Mouse (Mus musculus) midbrain, embryonic 16.5 days (tissue): ENCODE results near the gene Kcnj6. TPM values are rescaled to one million over a fixed set of nuclear protein-coding genes. Genes with fewer than 3 reads are reported as not detected.

Source experiments
- ATAC-seq: fragments of 200-750 bp; cut with Nextera tagmentation; 2 replicates; pipeline ENCODE4 v1.8.0; 2017; ENCODE audit warnings: moderate TSS enrichment
- H3K27ac ChIP-seq: fragments of 300-500 bp; sonication (generic); 2 replicates; pipeline ENCODE4 v1.5.1; 2014; ENCODE audit warnings: mild to moderate bottlenecking, low read length, mixed read lengths
- H3K27me3 ChIP-seq: fragments of 300-500 bp; sonication (generic); 2 replicates; pipeline ENCODE4 v1.6.1; 2014; ENCODE audit warnings: low read depth, low read length, mixed read lengths; ENCODE audit not compliant: control insufficient read depth, insufficient read depth
- H3K36me3 ChIP-seq: fragments of 300-500 bp; sonication (generic); 2 replicates; pipeline ENCODE4 v1.6.1; 2014; ENCODE audit warnings: mild to moderate bottlenecking, low read length, moderate library complexity, mixed read lengths; ENCODE audit not compliant: control insufficient read depth, insufficient read depth
- H3K4me1 ChIP-seq: fragments of 300-500 bp; sonication (generic); 2 replicates; pipeline ENCODE4 v1.6.1; 2014; ENCODE audit warnings: mild to moderate bottlenecking, low read length, mixed read lengths; ENCODE audit not compliant: control insufficient read depth, insufficient read depth
- H3K4me2 ChIP-seq: fragments of 300-500 bp; sonication (generic); 2 replicates; pipeline ENCODE4 v1.6.1; 2014; ENCODE audit warnings: mild to moderate bottlenecking, low read length, mixed read lengths
- H3K4me3 ChIP-seq: fragments of 300-500 bp; sonication (generic); 2 replicates; pipeline ENCODE4 v1.5.1; 2014; ENCODE audit warnings: low read depth, mild to moderate bottlenecking, low read length, moderate library complexity, mixed read lengths
- H3K9ac ChIP-seq: fragments of 300-500 bp; sonication (generic); 2 replicates; pipeline ENCODE4 v1.6.1; 2014; ENCODE audit warnings: low read depth, low read length, mixed read lengths
- H3K9me3 ChIP-seq: fragments of 300-500 bp; sonication (generic); replicated peaks from 2 replicates; pipeline ENCODE4 v1.6.1; 2014; ENCODE audit warnings: mild to moderate bottlenecking, low read length, mixed read lengths; ENCODE audit not compliant: control insufficient read depth, poor library complexity, severe bottlenecking
- WGBS: fragments of 180-500 bp; shearing (Covaris S2); extraction: QIAGEN DNeasy Blood & Tissue Kit; methylation state at CpG from one replicate; pipeline ENCODE4 v1.1.7; 2014; 5-methylcytosine and 5-hydroxymethylcytosine counted together
- polyA plus RNA-seq: library from polyadenylated mRNA; unstranded; fragments of >200 nt; fragmentation: Nextera tagmentation; extraction: Ambion mirVana; gene quantifications from 2 replicates; pipeline ENCODE4 v1.2.1, GENCODE M21; 2015

Gene Kcnj6
- polyA plus RNA-seq, 1 experiment from 2014 or later, result 6.5 TPM

GRCm38 (mm10) chr16:94731027-94731426 lies 266.5 kb downstream of the Kcnj6 start:
- Histone ChIP-seq H3K4me1 (no peaks in the 10 kb centered on the region), H3K36me3 (no peaks in the 10 kb centered on the region), H3K4me3 (no peak overlapping the region), H3K27me3 (no peaks in the 10 kb centered on the region), H3K27ac (no peak overlapping the region), H3K9ac (no peak overlapping the region), H3K4me2 (no peak overlapping the region), H3K9me3 (no peaks in the 10 kb centered on the region; the same call in 1 of the 2 replicates)
- no peak for ATAC-seq
- 77% methylated on average over 12 of the region's 12 CpGs for WGBS

- H3K36me3 ChIP-seq, result no peaks in the 10 kb centered on the region
These were observed 268.3 kb downstream of the Kcnj6 start for GRCm38 (mm10) chr16:94729236-94729635.

GRCm38 (mm10) chr16:94724747-94725211 lies 272.7 kb downstream of the Kcnj6 start:
- no peaks in the 10 kb centered on the region; the same call in 1 of the 2 replicates for H3K9me3 ChIP-seq
- H3K4me2 ChIP-seq, result peak overlapping the region; percentile 87
- peak overlapping the region; percentile 53 for H3K4me3 ChIP-seq
- no peaks in the 10 kb centered on the region for H3K27me3 ChIP-seq
- peak overlapping the region; percentile 71 for H3K9ac ChIP-seq
- peak overlapping the region; percentile 95 for H3K27ac ChIP-seq
- H3K36me3 ChIP-seq, result no peaks in the 10 kb centered on the region
- H3K4me1 ChIP-seq, result peaks cover 5% of the 10 kb centered on the region
- WGBS, result under 1% methylated on average over 18 of the region's 18 CpGs
- peak; percentile 66 for ATAC-seq

More at GRCm38 (mm10) chr16:94729236-94729635, 268.3 kb downstream of the Kcnj6 start:
- Histone ChIP-seq H3K9me3 (no peaks in the 10 kb centered on the region; the same call in 1 of the 2 replicates), H3K27ac (no peak overlapping the region), H3K27me3 (no peaks in the 10 kb centered on the region), H3K4me1 (peaks cover 3% of the 10 kb centered on the region), H3K4me3 (no peak overlapping the region), H3K4me2 (no peak overlapping the region), H3K9ac (no peak overlapping the region)
- ATAC-seq, result no peak
- 93% methylated on average over 6 of the region's 6 CpGs for WGBS

DNA sequence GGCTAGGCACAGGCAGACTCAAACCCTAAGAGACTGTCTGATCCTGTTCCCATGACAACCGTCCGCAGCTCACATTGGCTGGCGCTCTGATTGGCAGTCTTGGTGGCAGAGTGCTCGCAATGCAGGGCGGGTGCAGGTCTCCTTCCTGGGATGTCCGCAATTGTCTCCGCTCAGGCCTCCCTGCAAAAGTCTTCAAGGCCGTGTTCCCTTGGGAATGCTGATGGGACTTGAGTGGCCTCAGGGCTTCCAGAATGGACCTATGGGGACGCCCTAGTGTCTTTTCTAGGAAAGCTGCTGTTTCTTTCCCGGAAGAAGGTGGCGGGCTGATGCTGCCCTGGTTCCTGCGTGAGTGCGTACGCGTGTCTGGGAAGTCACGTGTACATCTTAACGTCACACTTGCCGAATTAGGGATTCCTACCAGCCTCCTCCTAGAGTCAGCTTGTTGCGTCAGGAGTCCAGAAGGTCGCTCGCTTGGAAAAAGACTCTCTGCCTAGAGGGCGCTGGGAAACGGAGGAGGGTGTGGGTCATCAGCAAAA lies 273.4 kb downstream of the Kcnj6 start:
- ATAC-seq, result peak; percentile 97
- H3K27me3 ChIP-seq, result no peaks in the 10 kb centered on the region
- H3K9me3 ChIP-seq, result no peaks in the 10 kb centered on the region; the same call in 1 of the 2 replicates
- 1% methylated on average over 23 of the region's 23 CpGs for WGBS
- peak overlapping the region; percentile 53 for H3K4me3 ChIP-seq
- H3K4me1 ChIP-seq, result peaks cover 5% of the 10 kb centered on the region
- H3K4me2 ChIP-seq, result peak overlapping the region; percentile 87
- no peaks in the 10 kb centered on the region for H3K36me3 ChIP-seq
- peak overlapping the region; percentile 95 for H3K27ac ChIP-seq
- peak overlapping the region; percentile 71 for H3K9ac ChIP-seq

GRCm38 (mm10) chr16:94722936-94723335 lies 274.6 kb downstream of the Kcnj6 start:
- no peak overlapping the region for H3K4me2 ChIP-seq
- peaks cover 5% of the 10 kb centered on the region for H3K4me1 ChIP-seq
- no peaks in the 10 kb centered on the region for H3K9me3 ChIP-seq
- 86% methylated on average over 12 of the region's 12 CpGs for WGBS
- no peaks in the 10 kb centered on the region for H3K27me3 ChIP-seq
- H3K4me3 ChIP-seq, result no peak overlapping the region
- ATAC-seq, result no peak
- H3K36me3 ChIP-seq, result no peaks in the 10 kb centered on the region
- H3K27ac ChIP-seq, result no peak overlapping the region
- no peak overlapping the region for H3K9ac ChIP-seq

- Histone ChIP-seq H3K27ac (no peak overlapping the region), H3K9ac (no peak overlapping the region)
- no peak for ATAC-seq
These were observed 275.9 kb downstream of the Kcnj6 start for GRCm38 (mm10) chr16:94721549-94722006.

DNA sequence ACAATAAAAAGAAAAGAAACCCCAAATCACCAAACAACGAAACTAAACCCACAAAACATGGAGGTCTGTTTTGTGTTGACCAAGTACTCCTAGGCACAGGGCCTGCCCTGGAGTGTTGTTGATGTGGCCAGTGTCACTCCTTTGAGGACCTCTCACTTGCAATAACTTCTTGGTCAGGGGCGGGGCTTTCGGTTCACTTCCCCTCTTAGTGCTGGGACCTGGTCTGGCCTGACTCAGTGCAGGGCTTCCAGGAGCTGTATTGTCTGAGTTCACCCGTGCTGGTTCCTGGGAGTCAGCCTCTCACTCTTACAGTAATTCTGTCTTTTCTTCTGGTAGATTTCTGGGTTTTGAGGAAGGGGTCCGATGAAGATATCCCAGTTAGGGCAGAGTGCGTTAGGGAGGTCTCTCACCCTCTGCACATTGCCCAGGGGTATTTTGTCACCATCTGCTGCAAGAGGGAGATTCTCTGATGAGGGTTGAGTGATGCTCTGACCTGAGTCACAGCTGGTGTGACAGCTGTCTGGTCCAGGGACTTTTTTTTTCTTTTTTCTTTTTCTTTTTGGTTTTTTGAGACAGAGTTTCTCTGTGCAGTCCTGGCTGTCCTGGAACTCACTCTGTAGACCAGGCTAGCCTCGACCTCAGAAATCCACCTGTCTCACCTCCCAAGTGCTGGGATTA lies 276.9 kb downstream of the Kcnj6 start:
- H3K4me1 ChIP-seq, result peaks cover 5% of the 10 kb centered on the region
- no peaks in the 10 kb centered on the region for H3K9me3 ChIP-seq
- no peak overlapping the region for H3K4me2 ChIP-seq
- no peaks in the 10 kb centered on the region for H3K27me3 ChIP-seq
- no peak overlapping the region for H3K4me3 ChIP-seq
- H3K27ac ChIP-seq, result no peak overlapping the region
- H3K9ac ChIP-seq, result no peak overlapping the region
- no peaks in the 10 kb centered on the region for H3K36me3 ChIP-seq
- 78% methylated on average over 7 of the region's 7 CpGs for WGBS
- ATAC-seq, result no peak

More at GRCm38 (mm10) chr16:94721549-94722006, 275.9 kb downstream of the Kcnj6 start:
- Histone ChIP-seq H3K4me1 (peaks cover 5% of the 10 kb centered on the region), H3K4me2 (no peak overlapping the region), H3K4me3 (no peak overlapping the region), H3K9me3 (no peaks in the 10 kb centered on the region), H3K36me3 (no peaks in the 10 kb centered on the region), H3K27me3 (no peaks in the 10 kb centered on the region)
- 83% methylated on average over 10 of the region's 10 CpGs for WGBS

DNA sequence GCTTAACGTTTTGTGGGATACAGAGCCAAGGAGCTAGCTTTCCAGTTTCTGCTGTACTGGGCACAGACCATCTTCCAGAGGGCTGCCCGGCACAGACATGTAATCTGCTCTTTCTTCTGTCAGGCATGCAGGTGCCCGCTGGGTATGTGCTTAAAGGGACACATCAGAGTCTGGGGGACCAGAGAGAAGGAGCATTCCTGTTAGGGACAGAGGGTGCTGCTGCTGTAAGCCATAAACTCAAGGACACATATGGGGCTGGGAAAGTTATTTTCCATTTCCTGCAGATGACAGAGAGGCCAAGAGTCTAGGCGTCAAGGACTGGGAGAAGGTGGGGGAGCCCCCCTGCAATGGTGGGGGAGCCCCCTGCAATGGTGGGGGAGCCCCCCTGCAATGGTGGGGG lies 278.0 kb downstream of the Kcnj6 start:
- WGBS, result 72% methylated on average over 4 of the region's 4 CpGs
- no peak overlapping the region for H3K9ac ChIP-seq
- no peaks in the 10 kb centered on the region for H3K9me3 ChIP-seq
- ATAC-seq, result no peak
- no peak overlapping the region for H3K4me3 ChIP-seq
- no peak overlapping the region for H3K4me2 ChIP-seq
- H3K36me3 ChIP-seq, result no peaks in the 10 kb centered on the region
- no peaks in the 10 kb centered on the region; the same call in 1 of the 2 replicates for H3K27me3 ChIP-seq
- H3K27ac ChIP-seq, result no peak overlapping the region
- H3K4me1 ChIP-seq, result 0 out of 2 replicates have a peak, but pooled peaks cover 2% of the 10 kb centered on the region

DNA sequence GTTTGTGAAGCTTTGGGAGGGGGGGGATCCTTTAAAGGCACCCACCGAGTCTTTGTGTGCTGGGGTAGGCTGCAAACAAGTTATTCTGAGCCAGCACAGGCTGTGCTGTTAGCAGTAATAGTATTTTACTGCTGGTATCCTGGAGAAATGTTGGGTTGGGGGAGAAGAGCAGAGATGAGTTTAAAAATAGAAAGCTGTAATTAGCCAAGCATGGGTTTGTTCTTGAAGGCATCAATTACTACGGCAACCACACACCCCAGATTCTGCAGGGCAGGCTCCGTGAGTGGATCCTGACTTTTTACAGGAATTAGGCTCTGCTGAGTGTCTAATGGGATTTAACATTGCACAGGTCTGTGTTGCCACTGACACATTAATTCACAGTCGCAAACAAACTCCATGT lies 278.6 kb downstream of the Kcnj6 start:
- Histone ChIP-seq H3K4me3 (no peak overlapping the region), H3K27me3 (no peaks in the 10 kb centered on the region; the same call in 1 of the 2 replicates), H3K9ac (no peak overlapping the region), H3K27ac (no peak overlapping the region), H3K4me2 (no peak overlapping the region), H3K4me1 (peaks cover 3% of the 10 kb centered on the region), H3K36me3 (no peaks in the 10 kb centered on the region), H3K9me3 (no peaks in the 10 kb centered on the region)
- 58% methylated on average over 4 of the region's 4 CpGs for WGBS
- ATAC-seq, result no peak
